Mouse (Mus musculus) hindbrain, embryonic 13.5 days (tissue): ENCODE data around the gene Mtus2. TPM values are rescaled to one million over a fixed set of nuclear protein-coding genes. Genes with fewer than 3 reads are reported as not detected.
"Not testable (repeated sequence)": the region's sequence is repeated elsewhere in the genome, so short reads cannot be mapped to it uniquely, and the experiment has no call there.

Experiments used
- ATAC-seq: fragments of 200-750 bp; cut with Nextera tagmentation; 2 replicates; pipeline ENCODE4 v1.8.0; 2017; ENCODE audit warnings: moderate TSS enrichment; ENCODE audit not compliant: low FRiP score
- H3K27ac ChIP-seq: fragments of 300-500 bp; sonication (generic); 2 replicates; pipeline ENCODE4 v1.5.1; 2015; ENCODE audit warnings: inconsistent platforms, mild to moderate bottlenecking, moderate library complexity
- H3K27me3 ChIP-seq: fragments of 300-500 bp; sonication (generic); 2 replicates; pipeline ENCODE4 v1.6.1; 2015; ENCODE audit warnings: mild to moderate bottlenecking, inconsistent platforms
- H3K36me3 ChIP-seq: fragments of 300-500 bp; sonication (generic); 2 replicates; pipeline ENCODE4 v1.6.1; 2015; ENCODE audit warnings: mild to moderate bottlenecking, inconsistent platforms
- H3K4me1 ChIP-seq: fragments of 300-500 bp; sonication (generic); replicated peaks from 2 replicates; pipeline ENCODE4 v1.6.1; 2015; ENCODE audit warnings: inconsistent platforms
- H3K4me2 ChIP-seq: fragments of 300-500 bp; sonication (generic); 2 replicates; pipeline ENCODE4 v1.6.1; 2015; ENCODE audit warnings: inconsistent platforms, mild to moderate bottlenecking, moderate library complexity
- H3K4me3 ChIP-seq: fragments of 300-500 bp; sonication (generic); 2 replicates; pipeline ENCODE4 v1.5.1; 2015; ENCODE audit warnings: mild to moderate bottlenecking, inconsistent platforms
- H3K9ac ChIP-seq: fragments of 300-500 bp; sonication (generic); 2 replicates; pipeline ENCODE4 v1.6.1; 2015; ENCODE audit warnings: mild to moderate bottlenecking, inconsistent platforms
- H3K9me3 ChIP-seq: fragments of 300-500 bp; sonication (generic); 2 replicates; pipeline ENCODE4 v1.6.1; 2016; ENCODE audit warnings: inconsistent platforms
- WGBS: fragments of 180-500 bp; shearing (Covaris S2); methylation state at CpG from one replicate; pipeline ENCODE4 v1.1.7; 2015; 5-methylcytosine and 5-hydroxymethylcytosine counted together
- polyA plus RNA-seq: library from polyadenylated mRNA; unstranded; fragments of >200 nt; fragmentation: Nextera tagmentation; extraction: Ambion mirVana; gene quantifications from 2 replicates; pipeline ENCODE4 v1.2.1, GENCODE M21; 2015

Mtus2 gene
- polyA plus RNA-seq, 1 experiment from 2014 or later: 45.8 TPM

DNA sequence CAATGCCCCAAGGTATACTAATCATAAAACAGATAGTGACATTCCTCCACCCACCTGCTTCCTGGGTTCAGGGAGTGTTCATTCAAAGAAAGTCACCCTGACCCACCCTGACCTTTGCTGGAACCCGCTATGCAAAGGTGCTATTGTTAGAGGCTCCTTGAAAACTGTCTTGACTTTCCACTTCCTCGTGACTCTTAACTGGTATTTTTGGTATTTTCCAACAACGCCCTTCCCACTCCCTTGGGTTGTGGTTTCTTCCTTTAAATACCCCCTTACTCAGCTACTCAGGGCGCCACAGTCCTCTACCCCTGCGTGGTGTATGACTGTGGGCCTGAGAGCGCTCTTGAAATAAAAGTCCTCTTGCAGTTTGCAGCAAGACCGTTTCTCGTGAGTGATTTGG lies 219.4 kb downstream of the Mtus2 start:
- not testable (repeated sequence) for H3K36me3 ChIP-seq, H3K4me2 ChIP-seq, H3K9ac ChIP-seq, H3K27me3 ChIP-seq, ATAC-seq, H3K9me3 ChIP-seq, H3K4me3 ChIP-seq, H3K27ac ChIP-seq
- WGBS: 91% methylated on average over 8 of the region's 8 CpGs
- peaks cover 40% of the 10 kb centered on the region for H3K4me1 ChIP-seq

GRCm38 (mm10) chr5:148179231-148179630 lies 222.1 kb downstream of the Mtus2 start:
- H3K27me3 ChIP-seq: no peaks in the 10 kb centered on the region

GRCm38 (mm10) chr5:148180590-148181307 lies 223.6 kb downstream of the Mtus2 start:
- Histone ChIP-seq H3K27ac (peak overlapping the region; percentile 63), H3K4me2 (no peak overlapping the region), H3K4me3 (no peak overlapping the region), H3K9me3 (peaks cover 6% of the 10 kb centered on the region; the same call in 1 of the 2 replicates), H3K27me3 (no peaks in the 10 kb centered on the region), H3K9ac (no peak overlapping the region), H3K4me1 (peaks cover 35% of the 10 kb centered on the region), H3K36me3 (0 out of 2 replicates have a peak, but pooled peaks cover 3% of the 10 kb centered on the region)
- WGBS: 16% methylated on average over 13 of the region's 13 CpGs
- ATAC-seq: peak; percentile 75

More at GRCm38 (mm10) chr5:148179231-148179630, 222.1 kb downstream of the Mtus2 start:
- ATAC-seq: no peak
- WGBS: 75% methylated on average over 7 of the region's 7 CpGs
- Histone ChIP-seq H3K27ac (no peak overlapping the region), H3K4me2 (no peak overlapping the region), H3K36me3 (no peaks in the 10 kb centered on the region), H3K9ac (no peak overlapping the region), H3K9me3 (no peaks in the 10 kb centered on the region), H3K4me3 (no peak overlapping the region), H3K4me1 (peaks cover 47% of the 10 kb centered on the region)

DNA sequence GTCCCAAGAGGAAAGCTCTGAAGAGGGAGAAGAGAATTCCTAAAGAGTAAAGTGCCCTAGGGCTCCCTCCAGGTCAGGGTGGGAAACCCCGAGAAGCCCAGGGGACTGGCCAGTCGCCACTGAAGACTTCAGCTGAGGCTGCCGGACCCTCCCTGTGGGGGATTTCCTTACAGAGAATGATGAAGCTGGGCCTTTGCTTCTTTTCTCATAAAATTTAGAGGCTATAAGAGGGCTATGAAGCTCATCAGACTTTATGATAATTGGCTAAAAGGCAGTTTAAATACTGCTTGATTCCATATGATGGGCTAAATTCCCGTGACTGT lies 224.1 kb downstream of the Mtus2 start:
- Histone ChIP-seq H3K27ac (peak overlapping the region; percentile 63), H3K4me3 (no peak overlapping the region), H3K4me2 (no peak overlapping the region), H3K4me1 (peaks cover 31% of the 10 kb centered on the region), H3K27me3 (no peaks in the 10 kb centered on the region), H3K9ac (no peak overlapping the region), H3K36me3 (0 out of 2 replicates have a peak, but pooled peaks cover 3% of the 10 kb centered on the region), H3K9me3 (peaks cover 9% of the 10 kb centered on the region; the same call in 1 of the 2 replicates)
- whole genome bisulfite sequencing: 27% methylated on average over 4 of the region's 4 CpGs
- no peak for ATAC-seq

GRCm38 (mm10) chr5:148181901-148182300 lies 224.8 kb downstream of the Mtus2 start:
- WGBS: 83% methylated on average over 6 of the region's 6 CpGs
- Histone ChIP-seq H3K4me2 (no peak overlapping the region), H3K4me1 (peaks cover 31% of the 10 kb centered on the region), H3K27me3 (no peaks in the 10 kb centered on the region), H3K9ac (no peak overlapping the region), H3K4me3 (no peak overlapping the region), H3K9me3 (peaks cover 9% of the 10 kb centered on the region; the same call in 1 of the 2 replicates), H3K36me3 (0 out of 2 replicates have a peak, but pooled peaks cover 3% of the 10 kb centered on the region), H3K27ac (peak overlapping the region; percentile 44; the same call in 1 of the 2 replicates)
- ATAC-seq: no peak

DNA sequence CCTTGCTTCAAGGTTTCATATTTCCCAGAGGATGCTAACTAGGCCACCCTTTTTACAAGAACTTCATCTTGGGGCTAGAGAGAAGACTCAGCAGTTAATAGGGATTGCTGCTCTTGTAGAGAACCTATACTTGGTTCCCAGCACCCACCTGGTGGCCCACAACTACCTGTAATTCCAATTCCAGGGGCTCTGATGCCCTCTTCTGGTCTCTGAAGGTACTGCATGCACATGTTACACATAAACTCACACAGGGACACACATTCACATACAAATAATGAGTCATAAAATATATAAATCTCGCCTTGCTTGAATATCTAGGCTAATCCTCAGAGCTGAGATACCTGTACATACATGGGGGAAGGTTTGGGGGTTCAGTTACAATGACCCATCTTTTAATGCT lies 228.8 kb downstream of the Mtus2 start:
- H3K4me3 ChIP-seq: no peak overlapping the region
- 80% methylated on average over 1 of the region's 1 CpGs for WGBS

GRCm38 (mm10) chr5:148191416-148191815 lies 234.3 kb downstream of the Mtus2 start:
- Histone ChIP-seq H3K27ac (no peak overlapping the region), H3K4me2 (no peak overlapping the region), H3K9ac (no peak overlapping the region), H3K9me3 (no peaks in the 10 kb centered on the region), H3K4me1 (no peaks in the 10 kb centered on the region), H3K36me3 (no peaks in the 10 kb centered on the region), H3K4me3 (no peak overlapping the region), H3K27me3 (no peaks in the 10 kb centered on the region)
- ATAC-seq: no peak
- 40% methylated on average over 4 of the region's 4 CpGs for WGBS

More for the DNA sequence above, 228.8 kb downstream of the Mtus2 start:
- no peaks in the 10 kb centered on the region for H3K27me3 ChIP-seq
- no peak overlapping the region for H3K27ac ChIP-seq
- H3K9ac ChIP-seq: no peak overlapping the region
- peaks cover 15% of the 10 kb centered on the region for H3K4me1 ChIP-seq
- H3K36me3 ChIP-seq: 0 out of 2 replicates have a peak, but pooled peaks cover 3% of the 10 kb centered on the region
- ATAC-seq: no peak
- peaks cover 9% of the 10 kb centered on the region; the same call in 1 of the 2 replicates for H3K9me3 ChIP-seq
- no peak overlapping the region for H3K4me2 ChIP-seq

- no peaks in the 10 kb centered on the region for H3K9me3 ChIP-seq
- no peak overlapping the region for H3K4me2 ChIP-seq
- H3K27ac ChIP-seq: no peak overlapping the region
- WGBS: 96% methylated on average over 4 of the region's 4 CpGs
- no peak overlapping the region for H3K9ac ChIP-seq
- H3K4me3 ChIP-seq: no peak overlapping the region
- no peak for ATAC-seq
- no peaks in the 10 kb centered on the region for H3K36me3 ChIP-seq
- no peaks in the 10 kb centered on the region for H3K27me3 ChIP-seq
- H3K4me1 ChIP-seq: 0 out of 2 replicates have a peak, but pooled peaks cover 7% of the 10 kb centered on the region
Measured at GRCm38 (mm10) chr5:148211831-148212230, 254.7 kb downstream of the Mtus2 start.

DNA sequence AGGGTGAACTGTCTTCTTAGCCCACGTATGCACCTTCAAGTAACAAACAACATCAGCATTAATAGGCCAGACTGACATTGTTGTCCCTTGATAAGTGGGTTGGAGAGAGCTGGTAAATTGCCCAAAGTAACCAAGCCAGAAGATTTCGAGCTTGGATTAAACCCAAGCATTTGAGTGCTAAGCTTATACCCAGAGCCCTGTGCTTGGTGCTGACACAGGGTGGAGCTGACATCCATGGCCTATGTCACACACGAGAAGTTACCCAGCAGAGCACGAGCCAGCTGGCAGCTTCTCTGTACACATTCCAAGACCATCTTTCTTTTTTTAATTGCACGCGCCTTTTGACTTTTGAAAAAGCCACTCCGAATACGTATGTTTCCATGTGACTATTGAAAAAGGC lies 259.7 kb downstream of the Mtus2 start:
- no peak overlapping the region for H3K4me3 ChIP-seq
- H3K27ac ChIP-seq: no peak overlapping the region
- H3K4me2 ChIP-seq: no peak overlapping the region
- WGBS: 87% methylated on average over 8 of the region's 8 CpGs
- ATAC-seq: no peak
- H3K36me3 ChIP-seq: no peaks in the 10 kb centered on the region
- H3K27me3 ChIP-seq: no peaks in the 10 kb centered on the region
- 0 out of 2 replicates have a peak, but pooled peaks cover 7% of the 10 kb centered on the region for H3K4me1 ChIP-seq
- H3K9me3 ChIP-seq: peaks cover 3% of the 10 kb centered on the region; the same call in 1 of the 2 replicates
- no peak overlapping the region for H3K9ac ChIP-seq

GRCm38 (mm10) chr5:148222898-148223297 lies 265.8 kb downstream of the Mtus2 start:
- ATAC-seq: no peak
- Histone ChIP-seq H3K9ac (no peak overlapping the region), H3K9me3 (peaks cover 3% of the 10 kb centered on the region; the same call in 1 of the 2 replicates), H3K4me1 (no peaks in the 10 kb centered on the region), H3K27me3 (no peaks in the 10 kb centered on the region), H3K4me3 (no peak overlapping the region), H3K36me3 (no peaks in the 10 kb centered on the region), H3K27ac (no peak overlapping the region), H3K4me2 (no peak overlapping the region)
- WGBS: 90% methylated on average over 5 of the region's 5 CpGs

DNA sequence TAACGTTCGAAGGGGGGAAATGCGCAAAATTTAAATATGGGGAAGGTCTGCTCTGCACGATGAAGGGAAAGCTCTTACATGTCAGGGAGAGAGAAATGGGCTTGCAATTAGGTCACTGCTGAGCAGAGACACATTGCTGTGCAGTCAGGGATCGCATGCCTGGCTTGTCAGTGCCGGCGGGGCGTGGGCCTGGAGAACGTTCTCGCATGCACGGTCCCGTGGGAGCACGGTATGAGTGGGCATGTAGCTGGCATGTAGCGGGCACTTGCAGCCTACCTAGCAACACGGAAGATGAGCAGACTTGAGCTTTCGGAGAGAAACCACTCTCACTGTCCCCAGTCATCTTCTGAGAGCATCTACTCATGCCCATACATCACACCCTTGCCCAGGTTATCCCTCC lies 266.9 kb downstream of the Mtus2 start:
- Histone ChIP-seq H3K27me3 (no peaks in the 10 kb centered on the region), H3K4me2 (no peak overlapping the region), H3K4me3 (no peak overlapping the region), H3K9me3 (peaks cover 3% of the 10 kb centered on the region; the same call in 1 of the 2 replicates), H3K9ac (no peak overlapping the region), H3K4me1 (no peaks in the 10 kb centered on the region), H3K27ac (no peak overlapping the region), H3K36me3 (no peaks in the 10 kb centered on the region)
- no peak for ATAC-seq
- WGBS: 90% methylated on average over 16 of the region's 16 CpGs

GRCm38 (mm10) chr5:148233714-148234113 lies 276.6 kb downstream of the Mtus2 start:
- no peak overlapping the region for H3K9ac ChIP-seq
- 71% methylated on average over 18 of the region's 18 CpGs for WGBS
- H3K4me2 ChIP-seq: no peak overlapping the region
- no peaks in the 10 kb centered on the region for H3K9me3 ChIP-seq
- no peak overlapping the region for H3K27ac ChIP-seq
- no peaks in the 10 kb centered on the region for H3K27me3 ChIP-seq
- ATAC-seq: no peak
- no peaks in the 10 kb centered on the region for H3K4me1 ChIP-seq
- no peak overlapping the region for H3K4me3 ChIP-seq
- H3K36me3 ChIP-seq: no peaks in the 10 kb centered on the region; the same call in 1 of the 2 replicates

GRCm38 (mm10) chr5:148236616-148237015 lies 279.5 kb downstream of the Mtus2 start:
- Histone ChIP-seq H3K4me2 (no peak overlapping the region), H3K4me1 (no peaks in the 10 kb centered on the region; the same call in 1 of the 2 replicates), H3K9me3 (no peaks in the 10 kb centered on the region), H3K9ac (no peak overlapping the region), H3K4me3 (no peak overlapping the region), H3K36me3 (no peaks in the 10 kb centered on the region; the same call in 1 of the 2 replicates), H3K27ac (no peak overlapping the region), H3K27me3 (no peaks in the 10 kb centered on the region)
- ATAC-seq: no peak
- WGBS: 61% methylated on average over 9 of the region's 9 CpGs
